Mouse (Mus musculus) forelimb bud, embryonic 11.5 days (tissue): ENCODE measurements around the gene Abca1.
A peak's percentile ranks its signal among the peaks of the same experiment; 100 is the strongest.

Source experiments
- DNase-seq: peaks from one replicate; pipeline ENCODE4 v3.0.0-alpha.2; 2012; ENCODE audit warnings: low read depth, low spot score

Gene Abca1

DNA sequence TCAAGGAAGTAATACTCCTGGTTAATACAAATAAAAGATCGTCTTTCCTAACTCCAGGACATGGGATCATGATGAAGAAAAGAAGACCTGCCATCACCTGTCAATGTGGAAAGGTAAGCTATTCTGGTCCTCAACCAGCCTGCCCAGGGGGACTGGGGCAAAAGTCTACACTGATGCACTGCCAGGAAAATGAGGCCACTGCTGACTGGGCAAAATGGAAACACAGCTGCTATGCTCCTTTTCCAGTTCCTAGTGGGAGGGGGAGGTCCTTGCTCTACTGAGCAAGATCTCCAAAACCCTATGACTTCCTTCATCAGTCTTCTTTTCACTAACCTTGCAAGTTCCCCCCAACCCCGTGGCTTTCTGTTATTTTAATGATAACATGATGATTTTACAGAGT, 73.1 kb downstream of the Abca1 start:
- no peak for DNase-seq

DNA sequence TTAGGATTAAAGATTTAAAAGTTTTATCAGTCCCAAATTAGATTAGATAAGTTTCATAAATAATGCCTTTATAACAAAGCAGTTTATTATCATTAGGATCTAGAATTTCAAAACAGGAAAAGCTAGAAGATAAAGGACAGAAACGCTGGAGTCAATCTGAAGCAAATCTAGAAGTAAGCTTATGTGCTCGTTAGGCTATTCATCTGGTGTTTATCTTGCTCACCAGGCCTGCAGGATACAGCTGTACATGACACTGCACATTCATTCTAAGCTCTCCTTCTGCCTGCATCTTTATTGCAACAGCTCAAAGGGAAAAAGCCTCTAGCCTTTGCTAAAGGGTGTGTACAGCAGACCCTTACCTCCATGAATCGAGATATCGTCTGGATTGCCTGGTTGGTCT, 74.1 kb downstream of the Abca1 start:
- no peak for DNase-seq

DNA sequence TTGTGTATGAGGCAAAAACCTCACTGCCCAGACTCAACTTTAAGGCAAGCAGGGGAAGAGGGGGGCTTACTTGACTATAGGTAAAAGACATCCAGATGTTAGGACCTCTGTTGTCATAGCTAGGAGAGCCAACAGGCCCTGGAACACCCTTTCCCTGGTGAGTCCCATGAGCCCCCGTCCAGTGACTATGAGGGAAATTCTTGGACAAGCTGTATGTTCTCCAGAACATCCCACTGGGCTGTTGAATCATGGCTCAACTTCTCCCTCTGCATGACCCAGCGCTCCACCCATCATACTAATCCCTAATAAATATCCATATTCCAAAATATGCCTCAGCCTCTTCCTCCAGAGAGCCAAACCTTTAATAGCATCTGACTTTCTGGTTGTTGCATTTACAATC, 76.6 kb downstream of the Abca1 start:
- DNase-seq, result no peak

DNA sequence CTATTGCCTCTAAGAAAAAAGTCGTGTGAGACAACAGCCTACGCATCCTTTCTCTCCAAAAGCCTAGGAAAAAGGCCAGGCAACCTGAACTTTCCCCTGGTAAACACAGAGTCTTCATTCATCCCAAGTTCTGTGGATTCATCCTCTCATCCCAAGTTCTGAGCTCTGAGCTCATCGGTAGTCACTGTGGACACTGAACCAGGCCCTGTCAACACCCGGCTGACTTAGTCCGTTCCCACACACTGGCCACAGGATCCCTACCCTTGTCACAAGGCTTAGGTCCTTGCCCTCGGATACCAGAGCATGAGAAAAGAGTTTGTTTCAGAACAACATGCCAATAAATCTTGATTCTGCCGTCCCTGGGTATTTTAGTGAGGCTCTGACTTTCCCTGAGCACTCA, 77.2 kb downstream of the Abca1 start:
- no peak for DNase-seq

DNA sequence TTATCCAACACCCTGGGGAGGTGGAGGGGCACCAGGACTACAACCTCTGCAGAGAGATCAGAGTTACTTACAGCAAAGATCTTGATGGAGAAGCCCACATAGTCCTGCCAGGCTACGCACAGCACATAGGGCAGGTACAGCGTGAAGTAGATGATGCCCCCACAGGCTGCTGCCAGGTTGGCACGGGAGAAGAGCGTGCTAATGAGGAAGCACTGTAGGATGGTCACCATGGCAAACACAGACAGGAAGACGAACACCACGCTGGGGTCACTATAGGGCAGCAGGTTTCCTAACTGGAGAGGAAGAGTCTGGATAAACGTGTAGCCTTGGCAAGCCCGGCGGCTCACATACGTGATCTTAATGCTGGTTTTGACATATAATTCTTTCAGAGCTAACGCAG, 77.8 kb downstream of the Abca1 start:
- no peak for DNase-seq

DNA sequence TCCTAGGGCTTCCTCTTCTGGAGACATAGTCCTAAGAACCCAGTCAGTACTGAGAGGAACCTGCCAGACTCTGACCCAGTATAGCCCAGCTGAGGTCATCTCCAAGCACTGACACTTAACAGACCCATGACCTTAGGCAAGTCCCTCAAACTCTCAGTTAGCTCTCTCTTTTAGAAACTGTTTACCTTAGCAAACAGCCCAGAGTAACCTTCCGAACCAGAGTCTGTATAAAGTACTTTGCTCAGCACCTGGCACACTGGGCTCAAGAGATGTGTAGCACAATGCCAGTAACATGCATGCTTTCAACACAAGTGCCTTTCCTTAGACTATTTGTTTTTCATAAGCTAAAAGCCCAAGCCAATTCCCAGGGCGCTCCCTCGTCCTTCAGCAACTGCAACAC, 79.4 kb downstream of the Abca1 start:
- no peak for DNase-seq

DNA sequence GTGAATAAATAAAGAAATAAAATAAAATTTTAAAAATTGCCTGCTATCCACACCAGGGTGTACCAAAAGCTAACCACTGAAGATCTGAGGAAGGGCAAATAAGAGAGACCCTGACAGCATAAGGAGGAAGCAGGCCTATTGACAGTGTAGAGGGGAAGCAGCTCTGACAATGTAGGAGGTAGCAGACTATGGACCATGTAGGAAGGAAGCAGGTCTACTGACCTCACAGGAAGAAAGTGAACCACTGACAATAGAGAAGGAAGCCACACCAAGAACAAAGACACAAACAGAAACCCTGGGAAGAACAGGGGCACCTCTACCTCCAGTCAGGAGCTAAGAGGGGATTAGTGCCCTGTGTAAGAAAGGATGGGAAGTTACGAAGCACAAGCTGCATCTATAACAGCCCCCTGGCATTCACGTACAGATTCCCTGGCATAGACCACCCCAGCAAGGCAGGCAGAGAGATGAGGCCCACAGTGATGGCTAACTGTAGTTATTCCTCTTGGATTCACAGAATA, 80.8 kb downstream of the Abca1 start:
- DNase-seq, result no peak

DNA sequence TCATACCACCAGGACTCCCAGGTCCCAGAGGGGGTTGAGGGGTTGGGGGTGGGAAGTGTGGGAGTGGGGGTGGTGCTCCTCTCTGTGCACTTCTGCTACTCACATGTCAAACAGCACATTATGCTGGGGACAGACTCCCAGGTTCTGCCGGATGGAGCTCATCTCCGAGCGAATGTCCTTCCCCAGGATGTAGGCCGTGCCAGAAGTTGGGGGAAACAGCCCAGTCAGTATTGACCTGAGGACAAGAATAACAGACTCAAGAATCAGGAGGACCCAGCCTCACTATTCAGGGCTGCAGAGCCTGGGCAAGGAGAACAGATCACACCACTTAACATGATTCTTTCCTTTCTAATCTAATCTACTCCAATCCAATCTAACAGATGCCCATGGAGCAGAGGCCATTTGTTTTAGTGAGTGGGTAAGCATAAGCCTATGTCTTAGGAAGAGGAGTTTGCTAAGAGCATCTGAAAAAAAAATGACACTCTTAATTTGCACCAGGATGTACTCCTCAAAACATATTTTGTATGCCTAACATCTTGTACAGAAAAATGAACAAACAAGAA, 82.8 kb downstream of the Abca1 start:
- no peak for DNase-seq

DNA sequence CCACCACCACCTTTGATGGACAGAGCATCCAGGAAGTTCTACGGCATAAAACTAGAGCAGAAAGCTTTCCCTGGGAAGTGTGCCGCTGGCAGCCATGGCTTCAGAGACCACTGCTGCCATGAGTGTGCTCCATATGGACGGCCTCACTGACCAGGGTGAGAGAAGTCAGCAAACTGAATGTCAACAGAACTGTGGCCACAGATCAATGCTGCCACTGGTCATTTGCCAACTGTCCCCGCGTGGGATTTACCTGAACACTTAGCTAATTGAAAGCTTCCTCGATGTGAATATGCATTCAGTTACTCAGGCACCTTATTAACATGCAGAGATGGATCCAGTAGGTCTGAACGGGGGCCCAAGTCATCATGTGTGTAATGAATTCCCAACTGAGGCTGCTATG, 86.7 kb downstream of the Abca1 start:
- DNase-seq, result no peak

DNA sequence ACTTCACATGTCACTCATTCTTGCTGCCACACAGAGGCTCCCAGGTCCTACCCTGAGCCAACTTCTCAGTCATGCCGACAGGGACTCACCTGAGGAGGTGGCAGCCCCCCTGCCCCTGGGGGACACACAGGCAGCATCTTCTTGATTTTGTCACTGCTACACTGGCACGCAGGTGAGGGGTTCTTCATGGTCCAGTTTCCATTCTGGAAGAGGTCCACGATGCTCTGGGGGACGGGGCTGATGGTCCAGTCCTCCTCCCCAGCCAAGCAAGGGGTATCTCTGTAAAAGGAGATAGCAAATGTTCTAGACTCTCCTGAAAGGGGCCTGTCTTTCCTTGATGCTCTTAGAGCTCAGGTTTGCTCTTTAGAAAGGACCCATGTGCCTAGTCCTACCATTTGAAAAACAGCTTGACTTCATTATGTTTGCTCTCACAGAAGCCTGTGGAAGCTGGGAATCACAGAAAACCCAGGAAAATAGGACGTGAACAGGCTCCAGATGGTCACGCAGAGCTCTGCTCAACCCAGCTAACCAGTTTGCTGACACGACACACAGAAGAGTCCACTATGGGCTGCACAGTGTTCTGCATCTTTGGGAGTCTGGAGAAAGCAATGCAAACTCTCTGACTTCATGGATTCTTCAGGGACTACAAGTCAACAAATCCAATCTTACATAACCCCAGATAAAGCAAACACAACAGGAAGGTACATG, 97.2 kb downstream of the Abca1 start:
- no peak for DNase-seq

DNA sequence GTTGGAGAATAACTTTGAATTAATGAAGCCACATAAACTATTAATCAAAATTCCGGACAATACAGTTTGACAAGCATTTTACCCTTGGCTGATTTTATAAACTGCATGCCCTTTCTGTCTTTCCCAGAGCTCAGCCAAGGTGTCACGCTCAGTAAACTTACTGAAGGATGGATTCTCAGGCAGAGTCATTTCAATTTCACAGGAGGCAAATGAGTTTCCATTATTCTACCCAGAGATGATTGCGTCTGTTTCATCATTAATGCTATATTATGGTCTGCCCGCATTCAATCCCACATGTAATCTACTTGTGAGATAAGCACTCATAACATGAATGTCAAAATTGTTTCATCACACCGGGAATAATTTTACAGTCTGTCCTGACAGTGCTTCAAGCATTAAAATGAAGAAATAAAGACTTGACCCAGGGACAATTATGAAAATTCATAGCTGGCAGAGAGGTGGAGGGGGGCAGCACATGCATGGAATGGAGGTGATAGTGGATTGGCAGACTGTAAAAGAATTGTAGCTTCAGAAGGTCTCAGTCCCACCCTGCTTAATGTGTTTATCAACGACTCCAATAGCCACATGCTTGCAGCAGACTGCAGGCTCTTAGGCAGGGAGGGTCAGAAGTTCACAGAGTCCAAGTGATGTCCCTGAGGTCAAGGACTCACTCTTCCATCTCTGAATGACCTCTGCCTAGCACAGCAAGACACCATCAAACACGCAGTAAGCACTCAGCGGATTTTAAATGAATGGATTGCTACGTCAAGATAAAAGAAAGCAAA, 113.3 kb downstream of the Abca1 start:
- no peak for DNase-seq

DNA sequence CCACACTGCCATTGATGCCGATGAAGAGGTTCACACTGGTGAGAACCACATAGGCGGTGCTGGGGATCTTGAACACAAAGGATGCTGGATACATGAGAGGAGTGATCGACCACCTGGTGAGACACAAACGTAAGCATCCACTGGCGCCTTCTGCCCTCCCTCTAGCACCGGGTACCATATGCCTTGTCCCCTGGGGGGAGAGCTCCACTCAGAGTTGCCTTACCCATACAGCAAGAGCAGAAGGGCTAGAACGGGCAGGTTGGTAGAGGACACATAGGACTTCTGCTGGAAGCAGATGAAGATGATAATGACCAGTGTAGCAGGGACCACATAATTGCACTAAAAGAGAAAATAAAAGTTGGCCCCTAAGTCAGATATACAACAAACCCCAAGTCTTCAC, 113.9 kb downstream of the Abca1 start:
- DNase-seq, result no peak

DNA sequence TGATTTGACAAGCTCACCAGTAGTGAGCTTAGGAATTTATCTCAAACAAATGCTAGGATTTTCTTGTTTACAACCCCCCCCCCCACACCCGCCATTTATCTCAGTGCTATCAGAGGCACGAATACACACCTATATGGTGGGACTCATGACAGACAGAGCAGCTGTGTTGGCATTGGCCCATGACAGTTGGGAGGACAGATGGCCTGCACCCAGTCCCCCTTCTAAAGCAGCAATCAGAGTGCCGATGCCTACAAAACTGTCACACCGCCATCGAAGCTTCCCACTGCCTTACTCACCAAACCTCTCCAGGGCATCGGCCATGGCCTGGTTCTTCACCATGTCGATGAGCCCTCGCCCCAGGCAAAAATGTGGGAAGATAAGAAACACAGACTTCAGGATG, 115.9 kb downstream of the Abca1 start:
- DNase-seq, result no peak

DNA sequence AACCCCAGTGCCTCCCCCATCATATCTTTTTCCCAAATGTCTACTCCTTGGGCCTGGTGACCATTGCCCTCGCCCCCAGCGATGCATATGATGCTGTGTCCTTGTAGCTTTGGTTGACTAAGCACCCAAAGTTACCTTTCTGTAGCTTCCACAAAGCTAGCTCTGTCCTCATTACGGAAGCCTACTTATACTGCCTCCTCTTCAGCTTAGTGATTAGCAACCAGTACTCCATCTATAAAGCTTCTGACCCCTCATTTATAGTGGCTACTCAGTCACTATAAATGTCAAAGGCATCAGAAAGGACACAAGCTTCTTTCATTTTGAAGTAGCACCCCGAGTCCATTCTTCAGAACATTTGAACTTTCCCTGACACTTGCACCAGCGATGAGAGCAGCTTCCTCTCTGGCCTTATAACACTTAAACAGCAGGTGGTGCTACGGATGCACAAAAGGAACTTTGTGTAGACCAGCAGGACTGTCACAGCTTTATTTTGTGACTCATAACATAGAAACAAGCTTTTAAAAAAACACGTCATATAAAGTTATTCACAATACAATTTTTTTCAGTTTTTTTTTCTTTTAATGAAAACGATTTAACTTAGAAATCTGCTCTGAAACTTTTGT, 129.3 kb downstream of the Abca1 start:
- DNase-seq, result peak; percentile 10

DNA sequence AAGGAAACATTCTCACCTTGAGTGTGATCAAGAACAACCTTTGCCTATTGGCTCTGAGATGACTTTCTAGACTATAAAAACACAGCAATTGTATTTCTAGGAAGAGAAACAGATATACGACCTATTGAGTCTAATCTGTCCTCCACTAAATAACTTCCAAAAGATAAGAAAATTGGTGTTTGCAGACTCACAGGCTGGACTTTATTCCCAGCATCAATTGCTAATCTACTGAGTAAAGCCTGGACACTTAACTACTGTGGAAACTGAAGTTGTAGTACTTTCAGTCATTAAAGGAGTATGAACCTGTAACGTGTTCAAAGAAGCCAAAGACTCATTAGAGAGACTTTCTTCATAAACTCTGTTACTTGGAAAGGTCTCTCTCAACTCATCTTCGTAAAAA, 131.9 kb downstream of the Abca1 start:
- no peak for DNase-seq

DNA sequence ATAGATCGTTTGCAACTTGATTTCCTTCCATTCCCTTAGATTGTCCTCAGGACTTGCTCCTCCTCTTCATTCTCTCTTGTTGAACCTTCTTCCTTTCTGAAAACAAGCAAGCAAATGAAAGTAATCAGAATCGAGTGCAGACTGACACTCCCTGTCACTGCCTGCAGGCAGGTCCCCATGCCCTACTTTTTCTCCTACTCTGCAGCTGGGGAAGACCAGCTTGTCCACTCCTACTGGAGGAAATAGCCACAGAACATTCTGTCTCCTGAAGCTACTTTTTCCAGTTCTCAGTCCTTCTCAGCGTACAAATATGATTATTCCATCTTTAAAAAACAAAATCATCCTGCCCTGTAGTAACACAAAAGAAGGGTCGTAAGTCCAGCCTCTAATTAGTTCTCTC, 135.3 kb downstream of the Abca1 start:
- DNase-seq, result no peak

DNA sequence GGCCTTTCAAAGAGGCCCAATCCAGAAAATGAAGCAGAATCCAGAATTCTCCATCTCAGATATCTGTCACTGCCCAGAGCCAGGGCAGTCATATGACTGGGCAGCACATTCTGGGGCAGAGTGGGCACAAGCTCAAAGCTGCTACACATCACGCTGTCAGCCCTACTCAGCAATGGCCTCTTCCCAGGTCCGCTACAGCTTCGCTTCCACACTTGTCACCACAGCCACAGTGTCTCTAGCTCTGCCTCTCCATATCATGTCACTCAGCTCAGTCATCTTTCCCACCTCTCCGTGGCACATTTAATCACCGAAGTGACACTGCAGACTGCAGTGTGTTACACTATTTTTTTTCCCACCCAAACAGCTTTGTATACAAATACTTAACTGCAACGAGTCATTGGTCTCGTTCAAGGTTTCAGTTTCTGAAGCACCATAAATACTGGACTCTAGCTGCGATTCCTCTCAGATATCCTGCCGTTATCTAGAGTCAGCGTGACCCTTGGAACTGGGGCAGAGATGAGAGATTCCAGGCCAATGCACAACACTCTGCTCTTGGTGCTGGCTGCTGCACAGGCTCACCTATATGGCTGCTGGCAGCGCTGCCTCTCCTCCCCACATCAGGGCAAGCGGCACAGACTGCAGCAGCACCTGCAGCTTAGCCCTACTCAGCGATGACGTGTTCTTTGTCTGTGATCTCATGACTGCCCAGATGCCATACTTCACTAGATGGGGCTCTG, 136.3 kb downstream of the Abca1 start:
- DNase-seq, result no peak

DNA sequence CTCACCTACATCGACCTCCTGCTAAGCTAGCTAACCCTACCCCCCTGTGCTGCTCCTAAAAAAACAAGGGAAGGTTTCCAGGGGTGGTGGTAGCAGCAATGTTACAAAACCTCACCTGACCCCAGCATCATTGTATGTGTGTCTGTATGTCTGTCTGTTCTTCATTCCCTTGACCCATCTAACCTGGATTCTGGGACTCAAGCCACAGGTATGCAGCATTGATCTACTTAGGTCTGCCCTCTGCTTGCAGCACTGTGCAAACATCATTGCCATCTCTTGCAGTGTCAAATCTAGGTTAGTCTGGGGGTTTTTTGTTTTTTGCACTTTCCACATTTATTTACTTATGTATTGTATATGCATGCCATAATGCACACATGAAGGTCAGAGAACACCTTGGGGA, 141.3 kb downstream of the Abca1 start:
- DNase-seq, result no peak

DNA sequence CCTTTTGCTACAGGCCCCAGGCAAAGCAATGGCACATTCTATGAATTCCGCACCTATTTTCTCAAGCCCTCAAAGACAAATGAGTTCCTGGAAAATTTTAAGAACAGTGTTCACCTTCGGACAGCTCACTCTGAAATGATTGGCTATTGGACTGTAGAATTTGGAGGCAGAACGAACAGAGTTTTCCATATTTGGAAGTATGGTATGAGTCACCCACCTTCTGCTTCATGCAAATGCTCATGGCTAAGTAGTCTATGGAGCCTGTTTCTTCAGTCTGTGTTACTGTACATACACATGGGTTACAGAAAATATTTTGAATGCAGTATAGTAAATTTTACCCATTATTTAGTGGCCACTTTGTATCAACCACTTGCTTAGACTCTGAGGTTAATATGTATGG, 144.7 kb downstream of the Abca1 start:
- no peak for DNase-seq

DNA sequence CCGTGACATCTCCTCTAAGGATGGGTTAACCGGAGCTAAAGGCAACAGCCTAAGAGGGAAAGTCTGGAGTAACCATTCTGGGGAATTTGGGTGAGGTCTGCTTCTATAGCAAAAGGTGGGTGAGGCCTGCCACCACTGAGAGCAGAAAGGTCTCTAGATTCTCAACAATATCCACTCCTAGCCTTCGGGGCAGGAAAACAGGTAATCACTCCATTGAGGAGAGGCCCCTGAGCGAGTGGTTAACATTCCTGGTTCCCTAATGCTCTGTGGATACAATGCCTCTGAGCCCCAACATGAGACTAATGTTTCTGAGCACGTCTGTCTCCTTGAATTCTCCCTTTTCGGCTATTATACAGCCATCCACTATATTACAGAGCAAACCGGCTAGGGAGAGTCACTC, 145.3 kb downstream of the Abca1 start:
- DNase-seq, result no peak

DNA sequence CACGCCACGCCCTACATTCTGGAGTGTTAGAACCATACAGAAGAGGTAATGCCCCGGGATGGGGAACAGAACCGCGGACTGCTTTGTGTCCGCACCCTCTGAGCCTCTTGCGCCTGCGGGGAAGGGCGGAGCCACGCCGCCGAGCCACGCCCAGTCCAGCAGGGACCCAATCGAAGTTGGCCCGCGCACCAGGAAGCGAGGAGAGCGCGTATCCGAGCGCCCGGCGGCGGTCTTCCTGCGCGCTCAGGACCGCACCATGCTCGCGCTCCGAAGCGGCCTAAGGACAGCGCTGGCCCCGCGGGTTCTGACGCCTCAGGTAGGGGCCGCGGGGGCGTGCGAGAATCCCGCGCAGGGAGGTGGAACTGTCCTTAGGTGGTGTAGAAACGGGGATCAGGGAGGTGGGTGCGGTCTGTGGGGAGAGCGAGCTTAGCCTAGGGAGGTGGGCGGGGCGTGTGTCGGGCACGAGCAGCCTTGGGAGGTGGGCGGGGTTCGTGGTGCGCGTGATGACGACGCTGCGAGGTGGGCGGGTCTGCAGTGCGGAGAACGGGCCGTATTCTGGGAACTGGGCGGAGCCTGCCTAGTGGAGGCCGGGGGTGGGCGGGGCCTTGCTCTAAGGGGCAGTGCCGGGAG, 147.8 kb downstream of the Abca1 start, which contains the start of gene Nipsnap3b:
TSS of gene Nipsnap3b (plus strand) at position 149 of the 630 bp plus-strand sequence.
- DNase-seq, result peak; percentile 96
